Mouse (Mus musculus) duodenum, adult 2 months (tissue): ENCODE measurements around the gene 4933412E24Rik. TPM values are rescaled to one million over a fixed set of nuclear protein-coding genes. Genes with fewer than 3 reads are reported as not detected.

ENCODE experiments used
- polyA plus RNA-seq: library from polyadenylated mRNA; depleted of rRNA; stranded (reverse); fragments of >200 nt; gene quantifications from 2 replicates; pipeline ENCODE4 v1.2.3, GENCODE M21; 2012; ENCODE audit warnings: low replicate concordance; rRNA removed

The 4933412E24Rik gene
- not detected in 2 replicates for polyA plus RNA-seq

DNA sequence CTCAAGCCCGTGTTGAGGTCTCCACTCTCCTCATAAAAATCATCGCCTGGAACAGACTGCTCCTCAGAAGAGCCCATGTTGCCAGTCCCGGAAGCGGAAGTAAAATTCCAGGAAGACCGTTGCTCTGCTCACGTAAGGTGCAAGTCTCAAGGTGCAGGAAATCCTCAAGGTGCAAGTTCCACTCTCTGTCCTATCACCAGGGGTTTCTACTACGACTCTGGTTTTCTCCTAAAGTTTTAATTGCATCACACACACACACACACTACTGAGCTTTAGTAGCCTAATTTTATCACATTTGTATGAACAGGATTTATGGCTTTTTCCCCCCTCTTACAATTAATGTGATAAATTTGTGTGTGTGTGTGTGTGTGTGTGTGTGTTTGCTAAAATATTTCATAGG is at the start of gene 4933412E24Rik:
TSS of gene 4933412E24Rik (minus strand) at position 101 of the 400 bp plus-strand sequence.

